Mouse (Mus musculus): ENCODE data around the gene Auh.
A peak's percentile ranks its signal among the peaks of the same experiment; 100 is the strongest.

The Auh gene

GRCm38 (mm10) chr13:52878823-52879222 lies 50.7 kb downstream of the Auh start:
- DNase-seq (ENCODE audit: low spot score) = no peak

- DNase-seq (ENCODE audit: low spot score) = no peak
Observed at GRCm38 (mm10) chr13:52875541-52876325, 53.7 kb downstream of the Auh start.

GRCm38 (mm10) chr13:52875089-52875488 lies 54.4 kb downstream of the Auh start:
- no peak for DNase-seq (ENCODE audit: low spot score)

- DNase-seq (ENCODE audit: low spot score) = no peak
Observed at GRCm38 (mm10) chr13:52874338-52874737, 55.1 kb downstream of the Auh start.

- DNase-seq (ENCODE audit: low spot score) = no peak
Observed at GRCm38 (mm10) chr13:52873923-52874322, 55.6 kb downstream of the Auh start.

DNA sequence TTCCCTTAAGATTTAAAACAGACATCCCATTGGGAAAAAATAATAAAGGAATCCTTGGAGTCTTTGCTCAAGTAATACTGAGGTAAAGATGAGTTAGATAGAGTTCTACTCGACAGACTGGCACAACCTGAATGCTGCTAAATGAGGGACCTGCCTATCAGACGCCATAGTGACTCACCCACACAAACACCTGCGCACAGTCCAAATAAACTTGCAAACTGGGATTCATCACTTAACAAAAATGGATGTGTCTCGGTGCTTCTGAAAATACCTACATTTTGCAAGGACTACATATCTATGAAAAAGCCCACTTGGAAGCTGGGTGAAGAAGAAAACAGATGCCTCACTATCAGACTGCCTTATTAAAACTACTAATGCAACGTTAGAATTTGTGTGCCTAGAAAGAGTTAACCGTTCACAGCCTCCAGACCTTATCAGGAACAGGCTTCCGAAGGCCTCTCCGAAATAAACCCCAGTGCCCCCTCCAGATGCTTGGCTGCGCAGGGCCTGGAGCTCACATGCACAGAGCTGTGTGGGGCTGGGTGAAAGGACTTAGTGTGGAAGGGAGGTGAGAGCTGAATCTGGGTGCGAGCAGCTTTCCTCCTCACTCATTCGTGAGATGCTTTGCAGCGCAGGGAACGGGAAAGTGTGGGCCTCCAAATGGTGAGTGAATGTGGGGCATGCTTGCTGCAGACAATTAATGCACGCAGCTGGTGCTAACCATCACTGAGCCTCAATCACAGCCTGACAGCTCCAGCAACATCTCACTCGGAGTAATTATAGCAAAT lies 63.3 kb downstream of the Auh start:
- peak; percentile 51 for DNase-seq (ENCODE audit: low spot score)

- no peak for DNase-seq (ENCODE audit: low spot score)
Observed at GRCm38 (mm10) chr13:52863436-52863835, 66.0 kb downstream of the Auh start.

DNA sequence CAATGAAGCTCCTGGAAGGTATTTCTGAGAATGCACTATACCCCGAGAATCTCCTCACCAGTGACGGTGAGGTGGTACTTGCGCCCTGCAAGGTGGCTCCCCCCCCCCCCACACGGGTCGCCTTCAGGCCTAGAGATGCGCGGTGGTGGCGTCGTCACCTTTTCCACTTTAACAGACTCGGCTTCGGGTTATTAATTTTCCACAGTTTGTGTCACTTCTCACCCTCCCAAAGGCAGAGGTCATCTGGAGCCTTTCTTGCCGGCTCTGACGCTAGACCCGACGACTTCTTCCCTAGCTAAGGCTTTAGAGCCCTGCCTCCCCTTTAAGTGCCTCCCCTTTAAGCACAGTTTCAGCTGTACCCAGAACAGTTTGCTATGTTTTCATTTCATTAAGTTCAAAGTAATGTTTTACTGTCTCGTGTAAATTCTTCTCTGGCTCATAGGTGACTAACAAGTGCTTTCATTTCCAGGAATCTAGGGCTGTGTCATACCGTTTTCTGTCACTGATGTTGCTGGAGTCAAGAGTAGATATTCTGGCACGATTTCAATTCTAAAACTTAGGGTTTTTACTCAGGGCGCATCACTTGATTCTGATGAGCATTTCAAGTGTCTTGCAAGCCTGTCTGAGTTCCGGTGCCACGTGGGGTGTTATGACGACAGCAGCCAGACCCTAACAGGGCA lies 69.3 kb downstream of the Auh start:
- DNase-seq (ENCODE audit: low spot score) = no peak

GRCm38 (mm10) chr13:52859065-52859820 lies 70.2 kb downstream of the Auh start:
- no peak for DNase-seq (ENCODE audit: low spot score)

DNA sequence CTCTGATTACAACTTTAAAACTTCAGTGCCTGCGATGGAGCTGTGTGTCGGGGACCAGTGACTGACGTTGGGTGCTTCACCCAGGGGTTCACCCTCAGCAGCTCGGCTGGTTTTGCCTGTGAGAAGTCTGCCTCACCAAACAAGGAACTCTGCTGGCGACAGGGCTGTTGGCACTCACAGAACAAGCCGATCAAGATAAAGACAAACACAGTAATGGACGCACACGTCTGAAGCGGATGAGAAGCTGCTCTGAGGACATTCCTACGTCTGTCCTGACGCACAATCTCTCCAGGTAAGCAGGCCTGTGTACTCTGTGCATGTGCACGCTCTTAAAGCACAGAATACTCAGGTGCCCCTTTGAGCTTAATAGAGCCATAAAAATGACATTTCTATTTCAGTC lies 71.1 kb downstream of the Auh start:
- no peak for DNase-seq (ENCODE audit: low spot score)

GRCm38 (mm10) chr13:52857781-52858180 lies 71.7 kb downstream of the Auh start:
- no peak for DNase-seq (ENCODE audit: low spot score)

DNA sequence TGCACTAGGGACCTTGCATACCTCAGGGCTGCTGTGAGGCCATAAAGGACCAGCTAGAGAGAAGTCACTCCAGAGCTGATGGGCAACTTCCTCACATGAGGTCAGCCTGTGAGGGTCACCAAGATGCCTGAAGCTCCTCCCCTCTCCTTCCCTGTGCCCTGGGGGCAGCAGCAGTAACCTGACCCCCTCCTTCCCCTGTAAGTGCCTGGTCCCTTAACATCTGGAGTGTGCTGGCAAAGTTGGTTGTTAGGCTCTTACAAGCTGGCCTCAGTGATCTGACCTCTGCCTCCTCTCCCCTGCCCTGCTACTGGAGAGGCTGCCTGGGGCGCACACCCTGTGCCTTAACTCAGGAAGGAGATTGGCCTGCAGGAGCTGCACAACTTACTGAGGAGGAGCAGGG lies 75.9 kb downstream of the Auh start:
- DNase-seq (ENCODE audit: low spot score) = no peak

DNA sequence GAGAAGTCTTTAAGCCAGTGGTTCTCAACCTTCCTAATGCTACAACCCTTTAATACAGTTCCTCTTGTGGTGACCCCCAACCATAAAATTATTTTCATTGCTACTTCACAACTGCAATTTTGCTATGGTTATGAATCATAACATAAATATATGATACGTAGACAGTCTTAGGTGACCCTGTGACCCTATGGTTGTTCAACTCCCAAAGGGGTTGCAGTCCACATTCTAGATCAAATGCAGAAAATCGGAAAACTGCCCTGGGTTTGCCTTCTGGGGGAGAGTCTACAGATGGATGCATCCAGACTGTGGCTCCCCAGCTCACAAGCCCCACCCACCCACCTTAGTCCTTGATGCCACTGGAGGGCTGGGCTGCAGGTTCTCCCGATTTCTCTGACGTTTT lies 77.6 kb downstream of the Auh start:
- no peak for DNase-seq (ENCODE audit: low spot score)

DNA sequence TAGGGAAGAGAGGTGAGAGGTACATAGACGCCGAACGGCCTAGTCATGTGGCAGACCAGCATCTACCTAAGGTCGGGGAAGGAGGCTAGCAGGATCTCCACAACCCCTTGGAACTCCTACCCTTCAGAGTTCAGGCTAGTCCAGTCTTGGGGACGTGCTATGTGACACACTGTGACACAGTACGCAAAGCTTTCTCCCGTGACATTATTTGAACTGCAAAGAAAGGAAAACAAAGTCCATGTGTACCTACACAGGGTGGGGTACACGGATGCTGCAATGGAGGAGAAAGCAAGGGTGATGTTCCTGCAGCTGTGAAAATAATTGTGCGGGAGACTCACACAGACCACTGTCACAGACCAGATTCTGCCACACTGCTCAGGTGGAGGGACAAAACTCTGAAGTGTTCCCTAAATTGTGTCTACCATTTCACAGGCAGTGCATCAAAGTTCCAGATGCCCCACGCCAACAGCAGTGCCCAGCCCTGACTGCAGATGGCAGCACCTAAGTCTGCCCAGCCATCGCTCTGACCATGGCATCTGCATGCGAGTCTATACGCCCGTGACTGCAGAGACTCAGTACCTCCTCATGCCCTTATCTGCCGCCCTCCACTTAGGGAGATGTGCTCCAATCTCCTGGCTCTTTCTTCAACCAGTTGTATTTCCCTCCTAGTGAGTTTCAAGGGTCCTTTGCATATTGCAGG lies 79.3 kb downstream of the Auh start:
- no peak for DNase-seq (ENCODE audit: low spot score)

DNA sequence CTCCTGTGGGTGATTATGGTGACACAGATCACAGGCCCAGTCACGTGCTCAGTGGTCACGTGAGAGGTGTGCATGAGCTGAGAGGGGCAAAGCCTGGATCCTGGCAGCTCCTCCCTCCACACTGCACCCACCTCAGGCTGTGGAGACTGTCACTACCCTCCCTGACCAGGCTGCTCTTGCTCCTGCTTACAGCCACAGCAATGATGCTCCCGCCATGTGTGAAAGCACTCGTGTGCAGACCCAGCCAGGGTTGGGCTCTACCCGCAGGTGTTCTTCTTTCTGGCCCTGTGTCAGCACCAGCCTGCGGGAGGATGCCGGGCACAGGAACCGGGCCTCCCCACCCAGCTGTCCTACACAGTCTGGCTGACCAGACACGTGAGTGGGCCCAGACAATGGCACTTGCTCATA lies 80.1 kb downstream of the Auh start:
- DNase-seq (ENCODE audit: low spot score) = no peak

DNA sequence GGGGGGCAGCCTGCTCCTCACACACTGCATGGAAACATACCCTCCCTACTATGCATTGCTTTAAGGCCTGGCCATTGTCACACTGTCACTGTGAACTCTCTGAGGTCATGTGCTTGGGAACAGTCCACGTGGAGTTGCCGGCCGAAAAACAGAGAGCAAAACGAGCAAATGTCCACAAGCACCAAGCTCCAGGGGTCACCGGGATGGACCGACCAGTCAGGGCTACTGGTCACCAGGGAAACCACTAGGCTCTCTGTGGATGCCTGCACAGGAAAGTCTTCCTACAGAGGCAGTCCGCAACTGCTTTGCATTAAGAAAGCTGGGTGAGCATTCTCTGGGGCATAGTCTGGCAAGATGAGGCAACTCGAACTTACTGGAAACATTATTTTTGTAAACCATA lies 82.0 kb downstream of the Auh start:
- no peak for DNase-seq (ENCODE audit: low spot score)

DNA sequence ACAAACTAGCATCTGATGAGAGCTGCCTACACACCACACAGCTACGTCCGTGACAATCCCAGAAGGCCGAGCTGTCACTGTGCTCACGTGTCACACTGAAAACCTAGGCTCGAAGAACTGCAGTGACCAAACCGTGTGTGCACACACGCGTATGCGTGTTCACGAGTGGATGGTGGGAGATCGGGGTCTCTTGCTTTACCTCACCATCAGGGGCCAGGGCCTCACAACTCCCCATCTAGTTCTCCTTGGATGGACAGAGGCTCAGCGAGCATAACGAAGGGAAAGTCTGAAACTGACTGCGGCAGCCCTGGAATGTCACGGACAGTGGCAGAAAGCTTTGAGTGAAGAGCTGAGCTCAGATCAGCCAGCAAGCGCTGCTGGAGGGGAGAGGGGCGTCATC lies 82.4 kb downstream of the Auh start:
- DNase-seq (ENCODE audit: low spot score) = no peak

GRCm38 (mm10) chr13:52845618-52846017 lies 83.9 kb downstream of the Auh start:
- no peak for DNase-seq (ENCODE audit: low spot score)

DNA sequence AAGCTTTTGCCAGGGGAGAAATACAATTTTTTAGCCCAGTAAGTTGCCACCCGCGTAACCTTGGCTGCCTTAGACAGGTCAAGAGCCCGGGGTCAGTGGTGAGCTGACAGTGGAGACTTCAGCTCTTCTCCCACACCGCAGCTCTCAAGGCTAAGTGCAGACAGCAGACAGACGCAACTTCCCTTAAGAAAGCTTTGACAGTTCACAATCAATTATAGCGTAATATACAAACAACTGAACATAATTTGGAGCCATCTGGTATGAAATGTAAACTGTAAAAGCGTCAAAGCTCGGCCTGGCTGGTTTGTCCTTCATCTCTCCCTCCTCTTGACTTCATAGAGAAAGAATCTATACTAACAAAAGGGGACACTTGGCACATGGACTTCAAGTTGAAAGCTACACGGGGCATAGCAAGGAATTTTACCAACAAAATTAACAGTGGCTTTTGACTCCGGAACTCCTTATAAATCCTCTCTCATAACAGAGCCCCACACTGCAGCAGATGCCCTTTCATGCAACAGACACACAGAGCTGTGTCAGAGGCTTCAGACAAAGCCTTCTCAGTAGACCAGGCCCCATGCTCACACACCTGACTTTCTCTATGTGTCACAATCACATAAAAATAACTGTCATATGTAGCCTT lies 85.8 kb downstream of the Auh start:
- no peak for DNase-seq (ENCODE audit: low spot score)

- no peak for DNase-seq (ENCODE audit: low spot score)
Observed at GRCm38 (mm10) chr13:52836231-52836630, 93.2 kb downstream of the Auh start.

- no peak for DNase-seq (ENCODE audit: low spot score)
Observed at GRCm38 (mm10) chr13:52834591-52834990, 94.9 kb downstream of the Auh start.
